Mouse (Mus musculus) CD4-positive, CD25-positive, alpha-beta regulatory T cell (primary cell): ENCODE results near the gene Sqstm1. TPM values are rescaled to one million over a fixed set of nuclear protein-coding genes. Genes with fewer than 3 reads are reported as not detected.

Experiments used
- polyA plus RNA-seq: library from polyadenylated mRNA; unstranded; fragments of 100-300 nt; shearing (Covaris generic); gene quantifications from one replicate; pipeline ENCODE4 v1.2.1, GENCODE M21; 2017

Gene Sqstm1
- polyA plus RNA-seq: 391 TPM

GRCm38 (mm10) chr11:50210505-50211151 lies at the start of gene Sqstm1, which contains the start of gene Mgat4b:
Sqstm1 (minus strand) TSS chr11:50210827.
Mgat4b (plus strand) TSS chr11:50210890.

GRCm38 (mm10) chr11:50238324-50238723 lies 27.7 kb upstream of the Sqstm1 start, which contains the start of gene Ltc4s:
Ltc4s (minus strand) TSS chr11:50238616.

DNA sequence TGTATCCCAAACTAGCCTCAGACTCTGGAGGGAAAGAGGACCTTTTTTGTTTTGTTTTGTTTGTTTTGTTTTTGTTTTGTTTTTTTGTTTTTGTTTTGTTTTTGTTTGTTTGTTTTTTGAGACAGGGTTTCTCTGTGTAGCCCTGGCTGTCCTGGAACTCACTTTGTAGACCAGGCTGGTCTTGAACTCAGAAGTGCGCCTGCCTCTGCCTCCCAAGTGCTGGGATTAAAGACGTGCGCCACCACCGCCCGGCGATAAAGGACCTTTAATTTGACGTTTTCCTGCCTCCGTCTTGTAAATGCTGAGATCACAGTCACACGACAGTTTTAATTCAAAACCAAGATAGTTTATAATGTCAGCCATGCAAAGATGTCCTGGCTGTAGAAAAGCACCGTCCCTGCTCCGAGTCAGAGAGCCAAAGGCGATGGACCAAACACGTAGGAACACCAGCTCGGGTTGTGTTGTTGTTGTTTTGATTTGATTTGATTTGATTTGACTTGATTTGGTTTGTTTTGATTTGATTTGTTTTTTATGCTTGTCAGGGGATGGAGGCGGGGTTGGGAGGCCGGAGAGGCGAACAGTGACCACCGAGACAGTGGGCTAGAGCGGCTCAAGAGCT lies 36.4 kb downstream of the Sqstm1 start, which contains the start of gene Mrnip:
Gene Mrnip (plus strand): TSS at position 334 of the 619 bp plus-strand sequence.

Other genes with a start within 250 kb of the Sqstm1 start
- 53.7 TPM for gene Rnf130, start 185.5 kb downstream of the Sqstm1 start, polyA plus RNA-seq
- gene Tbc1d9b, start 79.4 kb downstream of the Sqstm1 start, polyA plus RNA-seq: 67.1 TPM
- 4.7 TPM for gene Mrnip, start 36.4 kb downstream of the Sqstm1 start, polyA plus RNA-seq
- gene Mgat4b, start 63 bp upstream of the Sqstm1 start, polyA plus RNA-seq: 17.3 TPM
- 0.93 TPM for gene Ltc4s, start 27.8 kb upstream of the Sqstm1 start, polyA plus RNA-seq
- 4.7 TPM for gene Maml1, start 81.5 kb upstream of the Sqstm1 start, polyA plus RNA-seq
- 188 TPM for gene Canx, start 114.8 kb upstream of the Sqstm1 start, polyA plus RNA-seq
- not detected for gene Cby3, start 143.6 kb upstream of the Sqstm1 start, polyA plus RNA-seq
- gene Hnrnph1, start 166.2 kb upstream of the Sqstm1 start, polyA plus RNA-seq: 234 TPM
- 34.0 TPM for gene Rufy1, start 220.3 kb upstream of the Sqstm1 start, polyA plus RNA-seq